Mouse (Mus musculus) E14TG2a.4 (cell line): ENCODE results near the gene Apol7b.
"Not testable (repeated sequence)": the region's sequence is repeated elsewhere in the genome, so short reads cannot be mapped to it uniquely, and the experiment has no call there.

Experiments used
- CTCF ChIP-seq: conservative IDR thresholded peaks from 2 replicates; pipeline ENCODE4 v1.5.1; 2014; ENCODE audit warnings: low read length
- NANOG ChIP-seq: IDR thresholded peaks from 2 replicates; pipeline ENCODE4 v1.6.1; 2014; ENCODE audit warnings: borderline replicate concordance, low read length, mixed read lengths
- POU5F1 ChIP-seq: IDR thresholded peaks from 2 replicates; pipeline ENCODE4 v1.6.1; 2014; ENCODE audit warnings: low read length, borderline replicate concordance

GRCm38 (mm10) chr15:77422925-77423324, 24.4 kb downstream of the Apol7b start:
- TF ChIP-seq CTCF, POU5F1, NANOG: not testable (repeated sequence)
